Mouse (Mus musculus) ES-E14 (cell line): ENCODE results near the gene Btbd35f13. TPM values are rescaled to one million over a fixed set of nuclear protein-coding genes. Genes with fewer than 3 reads are reported as not detected.
"Not testable (repeated sequence)": the region's sequence is repeated elsewhere in the genome, so short reads cannot be mapped to it uniquely, and the experiment has no call there.

ENCODE experiments used
- DNase-seq: peaks from one replicate; pipeline ENCODE4 v3.0.0-alpha.2; 2013; ENCODE audit warnings: low read depth, low spot score
- H3K27ac ChIP-seq: 2 replicates; pipeline ENCODE4 v1.5.1; 2012; ENCODE audit warnings: low read depth, mild to moderate bottlenecking, low read length, moderate library complexity, mixed read lengths; ENCODE audit not compliant: poor library complexity, insufficient read depth, severe bottlenecking
- H3K36me3 ChIP-seq: 2 replicates; pipeline ENCODE4 v1.6.1; 2012; ENCODE audit warnings: mild to moderate bottlenecking, low read length, moderate library complexity, mixed read lengths; ENCODE audit not compliant: control insufficient read depth, poor library complexity, insufficient read depth, severe bottlenecking
- H3K4me1 ChIP-seq, 2 experiments: fragments of 150-350 bp in 1 of 2; sonication (generic) in 1 of 2; 2 replicates each; pipeline ENCODE4 v1.6.1; 2012; ENCODE audit warnings: low read length in 2 of 2, mild to moderate bottlenecking in 1 of 2, mixed read lengths in 1 of 2; ENCODE audit not compliant: control insufficient read depth in 2 of 2, insufficient read depth in 2 of 2, poor library complexity in 1 of 2
- H3K4me3 ChIP-seq, 2 experiments: fragments of 150-350 bp in 1 of 2; sonication (generic) in 1 of 2; 2 replicates each; pipeline ENCODE4 v1.5.1; 2012; ENCODE audit warnings: low read length in 2 of 2, low read depth in 1 of 2, mild to moderate bottlenecking in 1 of 2, mixed read lengths in 1 of 2; ENCODE audit not compliant: insufficient read depth in 1 of 2, poor library complexity in 1 of 2, severe bottlenecking in 1 of 2
- H3K9ac ChIP-seq: 2 replicates; pipeline ENCODE4 v1.6.1; 2012; ENCODE audit warnings: low read depth, mild to moderate bottlenecking, low read length, mixed read lengths; ENCODE audit not compliant: poor library complexity, insufficient read depth, severe bottlenecking
- H3K9me3 ChIP-seq: fragments of 150-350 bp; sonication (generic); 2 replicates; pipeline ENCODE4 v1.6.1; 2012; ENCODE audit warnings: low read depth, mild to moderate bottlenecking, low read length; ENCODE audit not compliant: control insufficient read depth, insufficient read depth
- in situ Hi-C, 2 experiments: fragments of 600-800 bp; cut with MboI; formaldehyde crosslinking; loops; one replicate each; pipeline ENCODE4 v1.15.1; 2025; ENCODE audit warnings: low sequenced_read_pairs in 2 of 2, inconsistent platforms in 1 of 2; ENCODE audit not compliant: unreplicated experiment in 2 of 2
- total RNA-seq: library from RNA; depleted of rRNA; stranded (reverse); fragments of 300-350 nt; gene quantifications from 2 replicates; pipeline ENCODE4 v1.2.3, GENCODE M21; 2012; rRNA removed

Btbd35f13 gene
- total RNA-seq, result not detected in 2 replicates

DNA sequence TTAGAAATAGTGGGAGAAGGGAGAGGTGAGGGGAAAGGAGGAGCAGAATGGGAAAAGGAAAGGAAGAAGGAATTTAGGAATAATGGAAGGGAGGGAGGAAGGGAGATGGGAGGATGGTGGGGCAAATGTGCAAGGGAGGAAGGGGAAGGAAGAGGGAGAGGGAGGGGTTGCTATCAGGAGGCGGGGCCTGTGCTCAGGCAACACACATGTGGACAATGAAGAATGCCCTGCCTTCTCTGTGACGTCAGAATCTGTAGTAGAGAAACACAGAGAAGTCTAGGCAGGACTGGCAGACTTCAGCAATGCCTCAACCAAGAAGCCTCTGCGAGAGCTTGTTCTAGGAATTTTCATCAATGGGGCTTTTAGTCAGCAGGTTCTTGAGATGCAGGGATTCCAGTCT is at the start of gene Btbd35f13:
Gene Btbd35f13 (plus strand): TSS at position 301 of the 400 bp plus-strand sequence.
- H3K9ac ChIP-seq, H3K4me1 ChIP-seq, DNase-seq, H3K4me3 ChIP-seq, H3K27ac ChIP-seq, H3K36me3 ChIP-seq, in situ Hi-C loops, H3K9me3 ChIP-seq: not testable (repeated sequence)

DNA sequence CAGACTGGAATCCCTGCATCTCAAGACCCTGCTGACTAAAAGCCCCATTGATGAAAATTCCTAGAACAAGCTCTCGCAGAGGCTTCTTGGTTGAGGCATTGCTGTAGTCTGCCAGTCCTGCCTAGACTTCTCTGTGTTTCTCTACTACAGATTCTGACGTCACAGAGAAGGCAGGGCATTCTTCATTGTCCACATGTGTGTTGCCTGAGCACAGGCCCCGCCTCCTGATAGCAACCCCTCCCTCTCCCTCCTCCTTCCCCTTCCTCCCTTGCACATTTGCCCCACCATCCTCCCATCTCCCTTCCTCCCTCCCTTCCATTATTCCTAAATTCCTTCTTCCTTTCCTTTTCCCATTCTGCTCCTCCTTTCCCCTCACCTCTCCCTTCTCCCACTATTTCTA is 45.3 kb downstream of the Btbd35f13 start, which contains the start of gene Btbd35f14:
Gene Btbd35f14 (minus strand): TSS at position 101 of the 400 bp plus-strand sequence.
- H3K36me3 ChIP-seq, in situ Hi-C loops, H3K27ac ChIP-seq, H3K4me1 ChIP-seq, H3K4me3 ChIP-seq, H3K9ac ChIP-seq, H3K9me3 ChIP-seq, DNase-seq: not testable (repeated sequence)

Other genes starting within 250 kb of the Btbd35f13 start
- gene Btbd35f15, start 79.9 kb upstream of the Btbd35f13 start, total RNA-seq, result not detected in 2 replicates
- not detected in 2 replicates for gene Btbd35f14, start 45.2 kb downstream of the Btbd35f13 start, total RNA-seq